Mouse (Mus musculus) neural tube, embryonic 11.5 days (tissue): ENCODE measurements around the gene Pdcd5. TPM values are rescaled to one million over a fixed set of nuclear protein-coding genes. Genes with fewer than 3 reads are reported as not detected.

ENCODE experiments used
- ATAC-seq: fragments of 200-750 bp; cut with Nextera tagmentation; 2 replicates; pipeline ENCODE4 v1.8.0; 2017; ENCODE audit warnings: moderate number of reproducible peaks, mild to moderate bottlenecking, moderate TSS enrichment, moderate library complexity; ENCODE audit not compliant: insufficient read depth, low FRiP score, low TSS enrichment
- DNase-seq: peaks from one replicate; pipeline ENCODE4 v3.0.0-alpha.2; 2015; ENCODE audit warnings: low spot score
- H3K27ac ChIP-seq: fragments of 300-500 bp; sonication (generic); 2 replicates; pipeline ENCODE4 v1.5.1; 2014; ENCODE audit warnings: low read depth, mild to moderate bottlenecking, low read length
- H3K27me3 ChIP-seq: fragments of 300-500 bp; sonication (generic); 2 replicates; pipeline ENCODE4 v1.6.1; 2014; ENCODE audit warnings: mild to moderate bottlenecking, low read length, mixed read lengths; ENCODE audit not compliant: control insufficient read depth, insufficient read depth
- H3K36me3 ChIP-seq: fragments of 300-500 bp; sonication (generic); 2 replicates; pipeline ENCODE4 v1.6.1; 2014; ENCODE audit warnings: mild to moderate bottlenecking, low read length, moderate library complexity, mixed read lengths; ENCODE audit not compliant: control insufficient read depth, insufficient read depth
- H3K4me1 ChIP-seq: fragments of 300-500 bp; sonication (generic); 2 replicates; pipeline ENCODE4 v1.6.1; 2014; ENCODE audit warnings: low read length, mixed read lengths; ENCODE audit not compliant: control insufficient read depth, insufficient read depth
- H3K4me2 ChIP-seq: fragments of 300-500 bp; sonication (generic); 2 replicates; pipeline ENCODE4 v1.6.1; 2014; ENCODE audit warnings: low read depth, mild to moderate bottlenecking, moderate library complexity
- H3K4me3 ChIP-seq: fragments of 300-500 bp; sonication (generic); 2 replicates; pipeline ENCODE4 v1.5.1; 2014; ENCODE audit warnings: low read depth, low read length
- H3K9ac ChIP-seq: fragments of 300-500 bp; sonication (generic); 2 replicates; pipeline ENCODE4 v1.6.1; 2014; ENCODE audit warnings: mild to moderate bottlenecking, low read length
- H3K9me3 ChIP-seq: fragments of 300-500 bp; sonication (generic); 2 replicates; pipeline ENCODE4 v1.6.1; 2016; ENCODE audit warnings: low read length; ENCODE audit not compliant: control insufficient read depth
- WGBS: fragments of 180-500 bp; shearing (Covaris S2); extraction: QIAGEN DNeasy Blood & Tissue Kit; methylation state at CpG from one replicate; pipeline ENCODE4 v1.1.7; 2014; 5-methylcytosine and 5-hydroxymethylcytosine counted together
- polyA plus RNA-seq: library from polyadenylated mRNA; unstranded; fragments of >200 nt; fragmentation: Nextera tagmentation; extraction: Ambion mirVana; gene quantifications from 2 replicates; pipeline ENCODE4 v1.2.1, GENCODE M21; 2014

Pdcd5 gene
- polyA plus RNA-seq, 1 experiment from 2014 or later = 275 TPM

- DNase-seq (no peak), ATAC-seq (no peak)
- H3K4me3 ChIP-seq = no peak overlapping the region
- H3K9me3 ChIP-seq = no peaks in the 10 kb centered on the region
- H3K27me3 ChIP-seq = no peaks in the 10 kb centered on the region
- 86% methylated on average over 5 of the region's 5 CpGs for WGBS
- H3K36me3 ChIP-seq = peaks cover 2% of the 10 kb centered on the region
- no peak overlapping the region for H3K27ac ChIP-seq
- no peak overlapping the region for H3K4me2 ChIP-seq
- no peaks in the 10 kb centered on the region for H3K4me1 ChIP-seq
- H3K9ac ChIP-seq = no peak overlapping the region
Observed at GRCm38 (mm10) chr7:35594311-35594710, 53.0 kb downstream of the Pdcd5 start.

Other genes with a start within 250 kb of the Pdcd5 start
- gene Slc7a9, start 198.7 kb downstream of the Pdcd5 start, polyA plus RNA-seq = not detected in 2 replicates
- gene Tdrd12, start 109.8 kb downstream of the Pdcd5 start, polyA plus RNA-seq = 0.11 TPM in 1 of 2 replicates, not detected in the other
- 47.2 and 47.8 TPM in 2 replicates for gene Nudt19, start 91.2 kb downstream of the Pdcd5 start, polyA plus RNA-seq
- gene Rgs9bp, start 61.9 kb downstream of the Pdcd5 start, polyA plus RNA-seq = 0.18 and 0.24 TPM in 2 replicates
- gene Ankrd27, start 61.3 kb downstream of the Pdcd5 start, polyA plus RNA-seq = 28.0 and 28.2 TPM in 2 replicates
- 26.5 and 34.2 TPM in 2 replicates for gene Dpy19l3, start 106.9 kb upstream of the Pdcd5 start, polyA plus RNA-seq
- 15.8 and 18.1 TPM in 2 replicates for gene Zfp507, start 155.5 kb upstream of the Pdcd5 start, polyA plus RNA-seq